Mouse (Mus musculus) hematopoietic stem cell, adult 5-6 weeks (primary cell): Measurements from ENCODE around the gene Rdh19. TPM values are rescaled to one million over a fixed set of nuclear protein-coding genes. Genes with fewer than 3 reads are reported as not detected.
A peak's percentile ranks its signal among the peaks of the same experiment; 100 is the strongest.

Source experiments
- ATAC-seq, 2 experiments: fragments of 125-278 bp in 1 of 2; replicated peaks in 1 of 2; 2 replicates each; pipeline ENCODE4 v1.8.0; 2016 to 2017; ENCODE audit warnings: inconsistent platforms in 2 of 2, mild to moderate bottlenecking in 2 of 2, moderate number of reproducible peaks in 2 of 2, low read depth in 1 of 2, moderate TSS enrichment in 1 of 2; ENCODE audit not compliant: low FRiP score in 2 of 2, poor library complexity in 2 of 2, severe bottlenecking in 2 of 2, insufficient read depth in 1 of 2, low TSS enrichment in 1 of 2
- total RNA-seq: library from RNA; stranded (forward); fragments of 172-1452, 232-1000 nt; gene quantifications from 2 replicates; pipeline ENCODE4 v1.2.3, GENCODE M21; 2017

The Rdh19 gene
- total RNA-seq, 1 experiment from 2014 or later, result not detected

DNA sequence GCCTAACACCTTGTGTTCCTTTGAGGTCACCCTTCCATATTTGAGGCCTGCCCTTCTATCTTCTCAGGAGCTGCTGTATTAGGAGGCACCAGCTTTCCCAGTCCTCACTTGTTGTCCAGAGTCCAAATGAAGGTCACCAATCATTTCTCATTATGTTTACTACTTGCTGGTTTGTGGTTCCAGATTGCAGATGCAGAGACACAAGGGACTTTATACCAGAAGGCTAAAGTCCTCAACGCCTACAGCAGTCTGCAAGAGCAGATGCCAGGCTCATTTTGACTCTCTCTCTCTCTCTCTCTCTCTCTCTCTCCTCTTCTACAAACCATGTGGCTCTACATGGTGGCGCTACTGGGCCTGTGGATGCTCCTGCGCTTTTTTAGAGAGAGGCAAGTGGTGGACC is 16.5 kb downstream of the Rdh19 start, which contains the start of gene Rdh16f2:
TSS of gene Rdh16f2 (plus strand) at position 243 of the 400 bp plus-strand sequence.
- ATAC-seq, result no peak

DNA sequence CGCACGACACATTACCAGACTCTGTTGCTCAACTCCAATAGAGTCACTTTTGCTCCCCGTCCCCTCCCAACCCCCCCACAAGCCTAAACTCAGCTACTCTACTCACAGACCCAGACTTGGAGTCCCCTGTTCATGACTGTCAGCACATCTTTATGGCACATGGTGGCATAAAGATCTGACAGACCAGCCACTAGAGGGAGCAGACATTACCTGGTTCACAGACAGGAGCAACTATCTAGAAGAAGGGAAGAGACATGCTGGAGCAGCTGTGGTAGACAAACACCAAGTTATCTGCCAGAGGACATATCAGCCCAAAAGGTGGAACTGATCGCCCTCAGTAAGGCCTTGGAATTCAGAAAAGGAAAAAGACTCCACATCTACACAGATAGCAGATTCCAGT is 22.8 kb downstream of the Rdh19 start:
- no peak for ATAC-seq

DNA sequence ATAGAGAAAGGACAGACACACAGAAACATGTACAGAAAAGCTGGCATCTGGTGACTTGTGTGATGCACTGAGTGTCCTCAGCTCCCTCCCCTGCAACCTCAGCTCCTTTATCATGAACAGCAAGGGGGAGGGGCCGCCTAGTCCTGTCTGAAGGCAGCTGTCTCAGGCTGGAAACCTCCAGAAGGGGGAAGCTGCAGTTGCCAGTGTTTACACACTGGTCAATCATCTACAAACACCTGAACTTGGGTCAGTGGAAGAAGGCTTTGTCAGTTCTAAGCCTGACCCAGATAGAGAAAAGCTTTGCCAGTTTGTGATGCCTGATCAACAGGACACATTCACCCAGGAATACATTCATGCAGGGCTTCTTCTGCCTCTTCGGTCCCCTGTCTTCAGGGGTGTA is 28.0 kb downstream of the Rdh19 start:
- ATAC-seq, result no peak; a peak in 1 of 4 replicates

DNA sequence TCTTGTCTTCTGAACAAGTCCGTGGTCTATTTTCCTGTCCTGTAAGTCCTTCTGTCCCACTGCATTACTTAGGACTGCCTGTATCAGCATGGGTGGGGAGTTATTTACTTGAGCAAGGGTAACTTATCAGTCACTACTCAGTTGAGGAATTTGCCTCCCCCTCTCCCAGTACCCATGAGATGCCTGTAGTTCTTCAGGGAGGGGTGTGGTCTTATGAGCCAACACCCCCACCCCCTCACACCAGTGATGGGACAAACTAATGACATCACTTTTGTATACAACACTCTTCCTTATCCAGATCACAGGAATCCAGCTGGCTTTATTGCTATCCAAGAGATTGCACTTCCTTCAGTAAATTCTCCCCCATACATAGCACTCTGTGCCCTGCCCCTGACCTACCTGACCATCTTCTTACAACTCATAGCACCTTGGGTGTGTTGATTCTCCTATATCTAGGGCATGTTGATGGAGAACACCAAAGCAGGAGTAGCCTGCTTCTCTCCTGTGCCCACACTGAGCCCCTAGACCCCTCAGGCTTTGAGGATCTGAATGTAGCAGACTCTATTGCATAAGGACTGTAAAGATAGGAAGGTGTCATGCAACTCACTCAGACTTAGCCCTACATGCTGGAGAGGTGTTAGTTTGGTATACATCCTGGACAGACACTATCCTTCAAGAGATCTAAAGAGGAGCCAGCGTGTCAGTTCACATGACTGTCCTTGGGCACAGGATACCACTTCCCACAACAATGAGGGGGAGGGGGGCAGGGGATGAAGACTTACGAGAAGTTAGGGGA is 28.7 kb downstream of the Rdh19 start:
- ATAC-seq, result no peak

DNA sequence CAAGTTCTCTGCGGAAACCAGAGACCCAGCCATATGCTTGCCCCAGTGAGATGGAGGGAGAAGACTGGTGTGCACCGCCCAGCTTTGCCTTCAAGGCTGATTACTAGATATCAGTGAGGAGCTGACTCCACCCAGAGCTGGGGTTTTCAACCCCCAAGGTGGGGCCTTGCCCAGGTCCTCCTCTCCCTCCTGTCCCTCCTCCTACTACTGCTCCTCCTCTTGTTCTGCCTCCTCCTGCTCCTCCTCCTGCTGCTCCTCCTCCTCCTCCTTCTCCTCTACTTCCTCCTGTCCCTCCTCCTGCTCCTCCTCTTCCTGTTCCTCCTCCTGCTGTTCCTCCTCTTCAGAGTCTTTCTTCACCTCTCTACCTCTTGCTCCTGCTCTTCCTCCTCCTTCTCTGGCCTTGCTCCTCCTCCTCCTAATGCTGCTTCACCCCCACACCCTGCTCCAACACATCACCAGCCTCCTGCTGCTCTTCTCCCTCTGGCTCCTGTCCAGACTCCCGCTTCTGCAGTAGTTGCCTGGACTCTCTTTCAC is 29.5 kb downstream of the Rdh19 start:
- ATAC-seq, result no peak

DNA sequence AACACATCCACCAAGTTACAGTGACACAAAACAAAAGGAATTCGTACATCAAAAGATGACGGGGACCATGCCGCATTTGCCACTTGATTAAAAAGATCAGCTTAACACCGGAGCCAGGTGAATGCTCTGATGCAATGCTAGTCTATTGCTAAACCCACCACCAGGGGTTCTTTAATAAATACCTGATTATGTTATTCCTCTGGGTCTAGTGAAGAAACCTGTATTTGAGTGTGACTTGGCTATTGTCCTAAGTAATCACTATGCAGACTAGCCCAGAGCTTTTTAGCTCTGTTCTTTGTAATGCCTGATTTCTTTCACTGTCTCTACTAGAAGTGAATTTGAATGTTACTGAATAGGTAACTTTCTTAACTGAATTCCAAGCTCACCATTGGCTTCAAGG is 31.3 kb downstream of the Rdh19 start:
- no peak for ATAC-seq

DNA sequence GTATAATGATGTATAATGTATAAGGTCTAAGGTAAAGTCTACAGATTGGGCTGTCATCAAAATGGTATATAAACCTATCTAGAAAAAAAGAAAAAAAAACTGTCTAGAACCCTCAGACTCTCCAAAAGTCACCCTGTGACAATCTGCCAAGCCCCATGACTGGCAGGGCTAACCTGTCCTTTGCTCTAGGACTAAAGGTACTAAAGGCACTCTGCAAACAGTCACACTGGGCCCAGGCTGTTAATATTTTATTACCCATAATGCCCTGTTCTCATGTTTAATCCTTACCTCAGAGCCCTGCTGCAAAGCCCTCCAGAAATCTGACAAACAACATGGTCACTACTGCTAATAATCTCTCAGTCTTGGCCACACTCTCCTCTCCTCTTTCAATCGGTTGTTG is 36.8 kb downstream of the Rdh19 start:
- no peak for ATAC-seq

DNA sequence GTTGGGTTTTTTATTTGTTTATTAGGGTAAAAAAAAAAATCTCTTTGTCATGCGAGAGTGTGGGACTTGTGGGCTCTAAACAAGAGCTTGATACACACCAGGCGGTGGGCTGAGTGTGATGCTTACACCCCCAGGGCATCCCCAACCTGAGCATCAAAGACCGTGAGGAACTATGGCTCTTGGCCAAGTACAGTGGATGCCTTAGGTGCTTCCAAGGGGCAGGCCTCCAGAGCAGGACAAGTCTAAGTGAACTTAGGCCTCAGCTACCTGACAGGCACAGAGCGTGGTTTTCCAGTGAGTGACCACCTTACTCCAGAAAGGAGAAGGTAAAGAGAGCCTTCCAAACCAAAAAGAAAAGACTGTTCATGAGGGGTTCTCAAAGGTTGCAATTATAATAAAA is 37.2 kb downstream of the Rdh19 start:
- no peak for ATAC-seq

DNA sequence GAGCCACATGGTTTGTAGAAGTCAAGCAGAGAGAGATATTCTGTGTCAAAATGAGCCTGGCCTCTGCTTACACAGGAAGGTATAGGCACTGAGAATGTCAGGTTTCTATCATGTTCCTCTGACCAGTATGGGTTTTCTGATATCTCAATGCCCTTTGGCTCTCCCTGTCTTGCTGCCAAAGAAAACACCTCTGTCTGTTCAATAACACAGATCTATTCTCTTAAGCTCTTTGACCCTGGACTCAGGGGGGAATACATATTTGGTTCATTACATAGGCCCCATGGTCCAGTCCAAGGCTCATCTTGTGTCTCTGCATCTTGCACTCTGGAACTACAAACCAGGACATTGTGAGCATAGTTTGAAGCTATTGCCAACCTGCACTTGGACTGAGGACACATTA is 38.9 kb downstream of the Rdh19 start, which contains the start of gene Rdh7:
TSS of gene Rdh7 (minus strand) at position 213 of the 400 bp plus-strand sequence.
- no peak for ATAC-seq

DNA sequence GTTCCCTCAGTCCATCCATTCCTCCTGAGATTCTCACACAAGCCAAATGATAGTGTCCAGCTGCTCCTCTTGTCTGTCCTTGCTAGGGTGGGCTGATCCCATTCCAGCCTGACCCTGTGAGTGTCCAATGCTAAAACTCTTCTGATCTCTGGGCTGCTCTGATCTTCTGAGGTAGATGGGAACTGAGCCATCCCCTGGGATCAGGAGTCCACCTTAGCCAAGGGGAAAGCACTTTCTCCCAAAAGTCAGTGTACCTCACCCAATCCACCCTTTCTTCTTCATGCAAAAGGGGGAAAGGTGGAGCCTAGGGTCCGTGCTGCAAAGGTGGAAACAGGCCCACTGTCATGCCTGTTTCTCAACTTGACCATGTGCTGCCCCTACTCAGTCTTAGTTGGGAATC is 41.8 kb downstream of the Rdh19 start:
- no peak for ATAC-seq

DNA sequence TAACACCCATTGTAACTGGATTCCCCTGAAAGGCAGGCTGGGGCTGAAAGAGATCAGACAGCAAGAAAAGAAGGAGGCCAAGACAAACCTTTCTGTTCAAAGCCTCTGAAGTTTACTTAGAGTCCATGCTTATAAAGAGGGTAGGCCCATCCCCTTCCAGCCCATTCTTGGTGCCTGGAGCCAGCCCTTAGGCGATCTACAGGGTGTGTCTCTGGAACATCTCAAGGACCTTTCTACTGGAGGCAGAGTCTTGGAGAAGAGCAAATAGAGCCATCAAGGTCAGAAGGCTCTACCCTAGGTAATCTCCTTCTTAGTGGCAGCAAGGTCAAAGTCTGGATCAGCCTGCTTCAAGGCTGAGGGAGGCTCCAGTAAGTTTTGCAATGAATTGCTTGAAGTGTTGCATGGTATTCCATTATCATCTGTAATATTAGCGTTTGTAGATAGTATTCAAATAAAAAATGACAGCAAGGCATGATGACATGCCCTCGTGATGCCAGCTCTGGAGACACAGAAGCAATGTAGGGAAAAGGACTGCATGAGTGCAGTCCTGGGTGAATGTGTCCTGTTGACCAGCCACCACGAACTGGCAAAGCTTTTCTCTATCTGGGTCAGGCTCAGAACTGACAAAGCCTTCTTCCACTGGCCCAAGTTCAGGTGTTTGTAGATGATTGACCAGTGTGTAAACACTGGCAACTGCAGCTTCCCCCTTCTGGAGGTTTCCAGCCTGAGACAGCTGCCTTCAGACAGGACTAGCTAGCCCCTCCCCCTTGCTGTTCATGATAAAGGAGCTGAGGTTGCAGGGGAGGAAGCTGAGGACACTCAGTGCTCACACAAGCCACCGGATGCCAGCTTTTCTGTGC is 43.7 kb downstream of the Rdh19 start:
- peak; percentile 68 to 89 for ATAC-seq

DNA sequence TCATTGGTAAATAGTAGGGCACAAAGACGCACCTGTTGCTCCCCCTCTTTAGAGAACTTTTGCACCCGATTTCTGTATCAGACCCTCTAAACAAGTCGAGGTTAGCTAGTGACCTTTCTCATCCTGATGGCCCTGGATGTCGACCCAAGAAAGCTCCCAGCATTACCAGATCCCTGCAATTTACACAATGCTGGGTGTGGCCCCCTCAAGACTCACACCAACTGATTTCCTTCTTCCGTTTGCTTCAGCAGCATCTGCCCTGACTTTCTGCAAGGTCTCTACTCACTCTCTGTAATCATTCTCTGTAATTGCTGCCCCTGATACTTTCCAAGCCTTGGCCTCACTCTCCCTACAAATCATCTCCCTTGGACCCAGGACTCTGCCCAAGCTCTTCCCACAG is 47.0 kb downstream of the Rdh19 start:
- no peak for ATAC-seq

DNA sequence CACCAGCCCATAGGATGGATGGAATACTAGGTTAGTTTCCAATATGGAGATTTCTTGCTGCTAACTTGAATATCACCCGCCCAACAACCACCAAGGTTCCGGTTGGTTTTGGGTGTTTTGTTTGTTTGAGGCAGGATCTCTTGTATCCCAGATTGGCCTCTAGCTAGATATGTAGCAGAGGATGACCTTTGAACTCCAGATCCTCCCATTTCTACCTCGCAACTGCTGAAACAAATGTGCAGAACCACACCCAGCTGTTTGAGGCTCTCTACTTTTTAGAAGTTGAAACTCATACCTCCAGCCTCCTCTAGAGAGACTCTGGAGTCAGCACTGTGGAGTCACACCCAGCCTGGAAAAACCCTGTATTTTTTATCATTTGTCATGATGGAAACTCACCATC is 47.8 kb downstream of the Rdh19 start:
- ATAC-seq, result no peak

DNA sequence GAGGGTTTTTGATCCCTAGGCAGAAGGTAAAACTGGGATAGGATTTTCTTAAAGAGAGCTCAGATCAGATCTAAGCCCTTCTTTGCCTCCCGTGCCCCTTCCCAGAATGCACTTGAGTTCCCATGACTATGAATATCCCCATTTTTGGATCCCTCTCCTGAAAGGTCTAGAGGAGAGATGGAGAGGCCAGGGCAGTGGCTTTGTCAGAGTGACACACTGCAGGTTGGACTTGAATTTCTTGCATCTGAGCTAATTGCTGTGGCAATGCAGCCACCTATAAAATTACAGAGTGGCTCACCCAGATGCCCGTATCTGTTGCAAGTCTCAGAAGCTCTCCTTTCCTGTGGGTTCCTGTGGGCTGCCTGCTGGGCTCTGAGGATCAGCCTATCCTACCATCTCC is 48.5 kb downstream of the Rdh19 start, which contains the start of gene Sdr9c7:
TSS of gene Sdr9c7 (plus strand) at position 301 of the 400 bp plus-strand sequence.
- ATAC-seq, result no peak

DNA sequence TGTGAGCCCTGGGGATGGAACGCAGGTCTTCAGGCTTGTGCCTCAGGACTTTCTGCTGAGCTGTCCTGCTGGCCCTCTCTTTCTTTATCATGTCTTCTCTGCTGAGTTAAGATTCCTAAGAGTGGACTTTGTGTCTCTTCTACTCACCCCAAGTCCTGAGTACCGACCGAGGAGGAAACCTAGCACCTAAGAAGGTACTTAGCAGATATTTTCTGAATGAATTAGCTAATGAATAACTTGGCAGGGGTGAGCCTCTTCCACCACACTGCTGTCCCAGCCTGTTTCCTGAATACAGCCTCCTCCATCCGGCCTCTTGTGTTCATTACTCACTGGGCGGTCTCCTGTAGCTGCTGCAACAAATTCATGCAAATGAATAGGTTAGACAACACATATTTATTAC is 50.1 kb downstream of the Rdh19 start:
- ATAC-seq, result no peak

DNA sequence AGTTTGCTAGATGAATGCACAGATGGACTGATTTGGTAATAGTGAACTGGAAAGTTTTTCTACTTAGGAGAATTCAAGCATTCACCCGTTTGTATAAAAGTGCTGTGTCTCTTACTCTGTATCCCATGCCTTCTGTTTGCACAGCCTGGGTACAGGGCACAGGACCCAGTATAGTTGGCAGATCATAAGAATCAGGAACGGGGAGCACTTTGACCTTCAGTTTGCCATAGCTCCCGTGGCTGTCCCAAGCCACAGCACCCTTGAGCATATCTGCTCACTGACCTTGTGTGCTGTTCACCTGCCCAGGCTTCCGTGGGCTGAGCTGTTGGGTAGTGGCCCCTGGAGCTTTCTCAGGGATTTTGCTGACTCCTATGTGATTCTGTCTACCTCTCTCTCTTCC is 52.0 kb downstream of the Rdh19 start:
- ATAC-seq, result no peak

DNA sequence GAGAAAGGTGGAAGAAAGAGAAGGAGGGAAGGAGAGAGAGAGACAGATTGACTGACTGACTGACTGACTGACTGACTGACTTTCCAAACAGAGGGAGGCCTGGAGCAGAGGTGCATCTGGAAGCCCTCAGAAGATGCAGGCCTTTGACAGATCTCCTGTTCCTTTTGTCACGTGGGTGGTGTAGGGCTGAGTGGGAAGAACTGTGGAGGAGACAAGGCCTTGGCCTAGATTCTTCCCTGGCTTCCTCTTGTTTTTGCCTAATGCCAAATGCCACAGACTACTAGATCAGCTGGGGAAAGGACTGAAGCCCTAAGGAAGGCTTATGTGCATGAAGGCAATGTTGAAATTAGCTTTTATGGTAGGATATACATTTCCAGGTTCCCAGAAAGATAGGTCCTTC is 53.4 kb downstream of the Rdh19 start:
- no peak for ATAC-seq
